Mouse (Mus musculus) embryo, embryonic 10.5 days (tissue): ENCODE results near the gene Mthfr.

Experiments used
- DNase-seq: peaks from one replicate; pipeline ENCODE4 v3.0.0-alpha.2; 2015; ENCODE audit warnings: low spot score

Mthfr gene

GRCm38 (mm10) chr4:148089166-148089565 is 50.3 kb downstream of the Mthfr start:
- no peak for DNase-seq

GRCm38 (mm10) chr4:148091181-148091580 is 52.3 kb downstream of the Mthfr start:
- no peak for DNase-seq

GRCm38 (mm10) chr4:148092551-148093271 is 53.8 kb downstream of the Mthfr start:
- no peak for DNase-seq

GRCm38 (mm10) chr4:148094161-148094560 is 55.3 kb downstream of the Mthfr start:
- DNase-seq, result no peak

- no peak for DNase-seq
These were observed 56.2 kb downstream of the Mthfr start for GRCm38 (mm10) chr4:148095081-148095480.

GRCm38 (mm10) chr4:148097936-148098335 is 59.1 kb downstream of the Mthfr start:
- DNase-seq, result no peak

DNA sequence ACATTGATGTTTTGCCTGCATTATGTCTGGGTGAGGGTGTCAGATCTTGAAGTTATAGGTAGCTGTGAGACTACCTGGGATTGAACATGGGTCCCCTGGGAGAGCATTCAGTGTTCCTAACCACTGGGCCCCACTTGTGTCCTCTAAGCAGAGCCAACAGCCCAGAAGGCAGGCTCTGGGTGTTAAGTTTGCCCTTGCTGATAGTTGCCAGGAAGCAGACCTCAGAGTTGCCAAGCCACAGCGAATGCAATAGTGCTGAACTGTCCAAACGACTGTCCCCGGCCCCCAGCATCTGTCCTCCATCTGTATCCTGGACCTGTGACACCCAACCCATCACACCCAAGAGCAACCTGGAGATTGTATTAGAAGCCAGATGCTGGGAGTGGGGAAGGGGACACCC is 59.8 kb downstream of the Mthfr start:
- no peak for DNase-seq

DNA sequence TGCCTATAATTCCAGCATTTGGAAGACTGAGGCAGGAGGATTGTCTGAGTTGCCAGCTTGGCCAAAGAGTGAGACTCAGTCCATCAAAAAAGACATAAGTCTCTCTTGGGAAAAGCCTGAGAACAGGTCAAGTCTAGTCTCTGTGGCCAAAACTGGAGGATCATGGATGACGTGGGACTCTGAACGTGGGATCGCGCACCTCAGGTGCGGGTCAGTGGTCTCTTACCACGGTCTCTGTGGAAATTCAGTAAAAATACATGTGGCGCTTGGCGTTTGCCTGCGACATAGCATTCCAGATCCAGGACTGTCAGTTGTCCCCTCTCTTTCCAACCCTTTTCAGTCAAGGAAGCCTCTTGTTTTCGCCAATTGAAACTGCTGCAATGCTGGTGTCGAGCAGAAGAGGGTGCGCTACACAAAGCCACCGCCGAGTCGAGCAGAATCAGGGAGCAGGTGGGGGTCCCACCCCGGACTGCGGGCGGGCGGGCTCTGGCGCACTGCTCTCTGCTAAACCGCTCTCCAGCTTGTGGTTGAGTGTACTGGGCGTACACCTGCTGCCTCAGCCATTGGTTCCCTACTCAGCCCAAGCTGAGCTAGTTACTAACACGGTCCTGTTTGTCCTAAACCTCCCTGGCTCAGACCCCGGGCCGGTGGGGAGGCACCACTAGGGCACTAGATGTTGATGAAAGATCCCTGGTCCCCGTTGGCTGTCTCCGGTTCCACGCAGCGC is 63.1 kb downstream of the Mthfr start:
- peak; percentile 78 for DNase-seq

GRCm38 (mm10) chr4:148104146-148104545 is 65.3 kb downstream of the Mthfr start:
- DNase-seq, result no peak

DNA sequence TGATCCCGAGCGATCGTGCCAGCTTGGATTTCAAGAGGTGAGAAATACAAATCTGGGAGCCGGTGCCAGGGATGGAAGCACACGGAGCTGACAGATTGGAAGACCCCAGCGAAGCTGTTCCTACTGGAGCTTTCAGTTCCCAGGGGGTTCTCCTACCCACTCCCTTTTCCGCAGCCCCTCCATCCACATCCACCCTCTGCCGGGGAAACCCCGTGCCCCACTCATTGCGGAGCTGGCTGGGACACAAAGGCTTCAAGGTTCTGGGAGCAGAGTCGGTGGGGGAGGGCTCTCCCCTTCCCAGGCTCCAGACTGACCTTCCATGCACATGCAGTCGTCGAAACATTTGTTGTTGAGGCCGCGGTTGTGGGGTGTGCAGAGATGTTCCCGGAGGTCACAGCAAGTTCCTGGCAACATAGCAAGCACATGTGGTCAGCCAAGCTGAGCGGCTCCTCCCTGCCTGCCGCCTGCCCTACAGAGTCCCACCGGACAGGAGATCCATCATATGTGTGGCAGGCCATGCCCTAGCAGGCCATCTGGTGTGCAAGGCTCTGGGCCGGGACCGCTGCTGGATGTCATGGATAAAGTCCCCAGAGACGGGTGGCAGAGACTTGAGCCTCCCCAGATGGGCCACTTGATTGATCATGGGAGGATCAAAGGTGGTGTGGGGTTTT is 68.9 kb downstream of the Mthfr start:
- peak; percentile 69 for DNase-seq

DNA sequence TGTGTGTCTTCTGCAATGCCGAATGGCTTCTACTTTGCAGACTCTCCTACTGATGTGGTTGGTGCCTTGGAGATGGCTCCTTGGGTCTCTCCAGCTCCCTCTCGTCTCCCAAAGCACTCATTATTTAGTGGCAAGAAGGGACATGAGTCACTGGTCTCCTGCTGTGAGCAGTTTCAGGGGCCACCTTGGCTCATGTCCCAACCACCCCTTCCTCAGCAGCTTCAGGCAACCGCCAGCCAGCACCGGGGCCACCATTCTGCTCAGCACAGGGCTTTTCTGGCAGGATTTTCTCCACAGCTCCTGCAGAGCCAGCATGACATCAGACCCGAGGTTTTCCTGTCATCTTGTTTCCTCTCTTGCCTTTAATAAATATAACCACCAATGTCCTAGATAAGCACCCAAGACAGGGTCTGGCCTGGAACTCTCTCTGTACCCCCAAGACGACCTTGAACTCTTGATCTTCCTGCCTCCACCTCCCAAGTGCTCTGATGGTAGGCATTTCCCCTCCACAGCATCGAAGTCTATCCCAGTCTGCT is 69.8 kb downstream of the Mthfr start:
- no peak for DNase-seq
